Mouse (Mus musculus): ENCODE results near the gene Fyn.

GRCm38 (mm10) chr10:39321623-39321985 is 47.1 kb upstream of the Fyn start:
- no peak for TF ChIP-seq CTCF (IDR thresholded peaks at IDR 0.05; ENCODE audit: borderline replicate concordance, control insufficient read depth, extremely low read depth, insufficient read depth, low read length, poor library complexity)
- TF ChIP-seq POLR2A (IDR thresholded peaks at IDR 0.05; ENCODE audit: control insufficient read depth, extremely low read depth, insufficient read depth, low read length, poor library complexity): no peak
